Mouse (Mus musculus) C2C12 (cell line): ENCODE results near the gene Mrps18a. TPM values are rescaled to one million over a fixed set of nuclear protein-coding genes. Genes with fewer than 3 reads are reported as not detected.

Source experiments
- H3K27me3 ChIP-seq: one replicate; pipeline ENCODE4 v1.6.1; 2011; ENCODE audit not compliant: control insufficient read depth, insufficient read depth, insufficient read length
- H3K36me3 ChIP-seq: one replicate; pipeline ENCODE4 v1.6.1; 2011; ENCODE audit not compliant: control insufficient read depth, insufficient read depth
- H3K4me3 ChIP-seq: one replicate; pipeline ENCODE4 v1.5.1; 2011; ENCODE audit warnings: mild to moderate bottlenecking, control low read depth; ENCODE audit not compliant: poor library complexity, insufficient read depth, severe bottlenecking
- H3K79me2 ChIP-seq: one replicate; pipeline ENCODE4 v1.6.1; 2011; ENCODE audit not compliant: control insufficient read depth, insufficient read depth
- H3K79me3 ChIP-seq: one replicate; pipeline ENCODE4 v1.6.1; 2011; ENCODE audit warnings: low read depth, control low read depth
- H3ac ChIP-seq: one replicate; pipeline ENCODE3; 2011; ENCODE audit warnings: low read depth; ENCODE audit not compliant: control insufficient read depth, insufficient read length
- CEBPB ChIP-seq: IDR thresholded peaks from one replicate; pipeline ENCODE4 v1.6.1; 2011; ENCODE audit warnings: low read depth, mild to moderate bottlenecking, control low read depth, moderate library complexity
- CTCF ChIP-seq: IDR thresholded peaks from one replicate; pipeline ENCODE4 v1.5.1; 2011; ENCODE audit not compliant: control insufficient read depth, insufficient read depth, insufficient read length
- FOSL1 ChIP-seq: IDR thresholded peaks from one replicate; pipeline ENCODE4 v1.8.0; 2011; ENCODE audit warnings: mild to moderate bottlenecking, low read length; ENCODE audit not compliant: poor library complexity, insufficient read depth, severe bottlenecking
- MAX ChIP-seq: IDR thresholded peaks from one replicate; pipeline ENCODE4 v1.6.1; 2011; ENCODE audit warnings: mild to moderate bottlenecking, control low read depth
- MYOD1 ChIP-seq: IDR thresholded peaks from one replicate; pipeline ENCODE4 v1.6.1; 2011; ENCODE audit warnings: low read depth; ENCODE audit not compliant: control insufficient read depth, insufficient read length
- MYOG ChIP-seq: IDR thresholded peaks from one replicate; pipeline ENCODE4 v1.6.1; 2011; ENCODE audit not compliant: control insufficient read depth, insufficient read length; ENCODE audit errors: extremely low read depth
- USF1 ChIP-seq: IDR thresholded peaks from one replicate; pipeline ENCODE4 v1.6.1; 2011; ENCODE audit warnings: low read depth, mild to moderate bottlenecking, control low read depth, moderate library complexity
- polyA plus RNA-seq: library from polyadenylated mRNA; unstranded; fragments of >200 nt; fragmentation: generic; extraction: Trizol; gene quantifications from one replicate; pipeline ENCODE4 v1.2.1, GENCODE M21; 2012; ENCODE audit warnings: missing spikeins

Gene Mrps18a
- polyA plus RNA-seq, 1 experiment = 136 TPM

DNA sequence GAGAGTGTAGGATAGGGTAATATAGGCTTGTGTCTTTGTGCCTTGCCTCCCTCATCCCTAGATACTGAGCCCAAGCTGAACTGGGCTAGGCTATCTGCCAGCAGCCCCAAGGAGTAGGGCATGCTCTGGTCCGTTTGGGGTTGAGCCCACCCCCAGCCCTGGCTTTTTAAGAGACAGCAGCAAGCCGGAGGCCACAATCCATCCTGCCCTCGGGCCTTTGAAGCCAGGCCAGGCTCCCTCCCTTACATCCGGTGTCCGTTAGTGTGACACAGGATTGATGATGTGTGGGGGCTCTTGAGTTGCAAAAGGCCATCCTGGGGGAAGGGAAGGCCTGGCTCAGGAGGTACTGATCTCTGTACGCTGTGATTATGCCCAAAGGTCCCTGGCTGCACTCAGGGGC, 15.8 kb downstream of the Mrps18a start:
- Histone ChIP-seq H3K79me2 (no peaks in the 10 kb centered on the region), H3ac (no peak overlapping the region), H3K36me3 (peaks cover 56% of the 10 kb centered on the region), H3K79me3 (no peaks in the 10 kb centered on the region), H3K27me3 (no peaks in the 10 kb centered on the region), H3K4me3 (no peak overlapping the region)
- TF ChIP-seq CTCF = no peak
- no peak for TF ChIP-seq MYOD1
- no peak for TF ChIP-seq CEBPB
- TF ChIP-seq FOSL1 = no peak
- TF ChIP-seq MAX = no peak
- no peak for TF ChIP-seq MYOG
- no peak for TF ChIP-seq USF1

GRCm38 (mm10) chr17:46127814-46128493, 17.2 kb downstream of the Mrps18a start:
- no peak overlapping the region for H3K4me3 ChIP-seq
- H3K79me3 ChIP-seq = no peaks in the 10 kb centered on the region
- H3K36me3 ChIP-seq = peaks cover 52% of the 10 kb centered on the region
- H3K27me3 ChIP-seq = no peaks in the 10 kb centered on the region
- TF ChIP-seq FOSL1 (no peak), CTCF (no peak), CEBPB (no peak), MYOD1 (no peak), USF1 (no peak), MAX (no peak)
- no peaks in the 10 kb centered on the region for H3K79me2 ChIP-seq
- no peak overlapping the region for H3ac ChIP-seq

GRCm38 (mm10) chr17:46129741-46130498, 19.1 kb downstream of the Mrps18a start:
- Histone ChIP-seq H3K4me3 (no peak overlapping the region), H3K79me3 (no peaks in the 10 kb centered on the region), H3K79me2 (no peaks in the 10 kb centered on the region), H3K27me3 (no peaks in the 10 kb centered on the region), H3K36me3 (peaks cover 36% of the 10 kb centered on the region), H3ac (no peak overlapping the region)
- TF ChIP-seq MAX (no peak), FOSL1 (no peak), MYOG (no peak), CEBPB (no peak)

DNA sequence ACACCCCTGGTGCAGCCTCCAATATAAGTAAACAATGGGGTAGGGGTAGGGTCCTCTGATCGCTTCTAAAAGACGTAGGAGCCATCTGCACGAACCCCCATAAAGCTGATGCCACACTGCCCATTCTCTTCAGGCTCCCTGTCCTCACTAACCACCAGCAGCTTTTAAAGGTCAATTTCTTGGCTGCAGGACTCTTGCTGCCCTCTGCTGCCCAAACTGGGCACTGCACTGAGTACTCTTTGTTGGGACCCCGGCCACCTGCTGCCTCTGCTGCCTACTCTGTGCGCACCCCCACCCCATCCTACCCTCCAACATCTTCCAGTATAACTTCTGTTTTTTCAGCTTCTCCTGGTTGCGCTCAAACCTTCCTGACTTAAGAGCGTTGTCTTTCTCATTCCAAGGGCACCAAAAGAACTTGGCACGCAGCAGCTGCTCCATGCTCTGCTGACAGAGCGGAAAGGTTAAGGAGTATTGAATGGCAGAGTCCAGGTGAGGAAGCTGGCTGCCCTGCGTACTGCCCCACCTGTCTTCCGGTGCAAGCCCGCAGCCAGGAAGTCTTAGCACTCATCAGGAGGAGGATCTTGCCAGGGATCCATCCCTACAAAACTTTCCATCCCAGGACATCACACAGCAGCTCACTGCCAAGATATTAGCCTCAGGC, 21.4 kb downstream of the Mrps18a start:
- H3K79me2 ChIP-seq = no peaks in the 10 kb centered on the region
- no peak overlapping the region for H3K4me3 ChIP-seq
- H3K79me3 ChIP-seq = no peaks in the 10 kb centered on the region
- no peaks in the 10 kb centered on the region for H3K27me3 ChIP-seq
- TF ChIP-seq CTCF (peak; percentile 82), MYOG (no peak), MYOD1 (no peak), USF1 (no peak)
- H3K36me3 ChIP-seq = peaks cover 16% of the 10 kb centered on the region
- no peak overlapping the region for H3ac ChIP-seq

GRCm38 (mm10) chr17:46132862-46133261, 22.1 kb downstream of the Mrps18a start:
- Histone ChIP-seq H3K4me3 (no peak overlapping the region), H3K79me2 (no peaks in the 10 kb centered on the region), H3K79me3 (no peaks in the 10 kb centered on the region), H3K27me3 (no peaks in the 10 kb centered on the region), H3ac (no peak overlapping the region), H3K36me3 (peaks cover 12% of the 10 kb centered on the region)
- TF ChIP-seq MYOD1 (no peak), MAX (no peak), CTCF (no peak), CEBPB (no peak), MYOG (no peak), USF1 (no peak), FOSL1 (no peak)
